Mouse (Mus musculus) thymus, adult 2 months (tissue): ENCODE measurements around the gene Arhgef6. TPM values are rescaled to one million over a fixed set of nuclear protein-coding genes. Genes with fewer than 3 reads are reported as not detected.

ENCODE experiments used
- DNase-seq: peaks from one replicate; pipeline ENCODE4 v3.0.0; 2021
- H3K27ac ChIP-seq: fragments of 200-500 bp; 2 replicates; pipeline ENCODE4 v1.5.1; 2012; ENCODE audit warnings: low read length, control low read depth; ENCODE audit not compliant: control insufficient read depth, insufficient read depth
- H3K27me3 ChIP-seq: fragments of 200-500 bp; 2 replicates; pipeline ENCODE4 v1.6.1; 2012; ENCODE audit warnings: mild to moderate bottlenecking, low read length, moderate library complexity, mixed read lengths; ENCODE audit not compliant: control insufficient read depth, insufficient read depth
- H3K36me3 ChIP-seq: fragments of 200-500 bp; 2 replicates; pipeline ENCODE4 v1.6.1; 2012; ENCODE audit warnings: mild to moderate bottlenecking, low read length, moderate library complexity; ENCODE audit not compliant: control insufficient read depth, insufficient read depth
- H3K4me1 ChIP-seq: fragments of 200-500 bp; replicated peaks from 2 replicates; pipeline ENCODE4 v1.6.1; 2012; ENCODE audit warnings: low read length; ENCODE audit not compliant: control insufficient read depth, insufficient read depth
- H3K4me3 ChIP-seq: fragments of 200-500 bp; 2 replicates; pipeline ENCODE4 v1.5.1; 2012; ENCODE audit warnings: mild to moderate bottlenecking, low read length, control low read depth, moderate library complexity; ENCODE audit not compliant: control insufficient read depth, insufficient read depth
- CTCF ChIP-seq: fragments of 200-500 bp; IDR thresholded peaks from 2 replicates; pipeline ENCODE4 v1.5.1; 2012; ENCODE audit warnings: mild to moderate bottlenecking, control low read depth, low read length, moderate library complexity, borderline replicate concordance; ENCODE audit not compliant: control insufficient read depth, poor library complexity, insufficient read depth; ENCODE audit errors: extremely low read depth
- POLR2A ChIP-seq: fragments of 200-500 bp; IDR thresholded peaks from 2 replicates; pipeline ENCODE4 v1.6.1; 2012; ENCODE audit warnings: mild to moderate bottlenecking, low read length, control low read depth, moderate library complexity; ENCODE audit not compliant: control insufficient read depth, poor library complexity, insufficient read depth; ENCODE audit errors: extremely low read depth
- WGBS: fragments of 180-500 bp; shearing (Covaris S2); methylation state at CpG from one replicate; pipeline ENCODE4 v1.1.7; 2018; 5-methylcytosine and 5-hydroxymethylcytosine counted together
- polyA plus RNA-seq: library from polyadenylated mRNA; depleted of rRNA; stranded (reverse); fragments of >200 nt; gene quantifications from 2 replicates; pipeline ENCODE4 v1.2.3, GENCODE M21; 2012

Gene Arhgef6
- polyA plus RNA-seq, 1 experiment, result 78.3 TPM

GRCm38 (mm10) chrX:57233596-57233995 lies 104.9 kb downstream of the Arhgef6 start:
- Histone ChIP-seq H3K4me3 (no peak overlapping the region), H3K4me1 (no peaks in the 10 kb centered on the region), H3K27ac (no peak overlapping the region), H3K36me3 (peaks cover 18% of the 10 kb centered on the region), H3K27me3 (no peaks in the 10 kb centered on the region)
- TF ChIP-seq POLR2A, result no peak
- no peak for TF ChIP-seq CTCF
- WGBS, result 89% methylated on average over 2 of the region's 2 CpGs
- no peak for DNase-seq

- TF ChIP-seq CTCF (no peak), POLR2A (no peak)
- Histone ChIP-seq H3K27ac (peak overlapping the region; percentile 99), H3K4me1 (peaks cover 8% of the 10 kb centered on the region), H3K27me3 (no peaks in the 10 kb centered on the region), H3K36me3 (peaks cover 6% of the 10 kb centered on the region; the same call in 1 of the 2 replicates), H3K4me3 (peak overlapping the region; percentile 52)
- DNase-seq, result peak; percentile 49
- 3% methylated on average over 2 of the region's 2 CpGs for WGBS
Measured at GRCm38 (mm10) chrX:57228178-57228577, 110.4 kb downstream of the Arhgef6 start.

GRCm38 (mm10) chrX:57223301-57223700 lies 115.2 kb downstream of the Arhgef6 start:
- no peak for DNase-seq
- H3K27me3 ChIP-seq, result no peaks in the 10 kb centered on the region
- H3K4me3 ChIP-seq, result no peak overlapping the region
- TF ChIP-seq POLR2A (no peak), CTCF (no peak)
- H3K36me3 ChIP-seq, result no peaks in the 10 kb centered on the region
- H3K27ac ChIP-seq, result no peak overlapping the region
- H3K4me1 ChIP-seq, result peaks cover 9% of the 10 kb centered on the region
- 94% methylated on average over 10 of the region's 10 CpGs for WGBS

DNA sequence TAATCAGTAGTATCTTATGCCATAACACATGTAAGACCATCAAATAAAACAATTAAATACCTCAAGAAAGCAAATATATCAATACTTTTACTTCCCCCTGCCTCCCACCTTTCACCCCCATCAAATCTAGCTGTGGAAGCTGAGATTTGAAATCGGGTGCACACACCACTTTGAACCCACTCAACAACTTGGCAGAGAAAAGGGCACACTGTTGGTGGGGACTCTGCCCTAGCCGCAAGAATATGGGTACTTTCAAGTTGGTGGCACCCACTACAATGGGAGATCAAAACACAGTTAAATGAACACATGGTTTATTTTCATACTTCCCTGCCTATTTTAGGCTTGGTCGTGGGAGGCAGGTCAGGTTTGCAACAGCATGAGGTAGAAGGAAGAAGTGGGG lies 116.6 kb downstream of the Arhgef6 start:
- peaks cover 5% of the 10 kb centered on the region; the same call in 1 of the 2 replicates for H3K4me1 ChIP-seq
- H3K27ac ChIP-seq, result no peak overlapping the region; the same call in 1 of the 2 replicates
- WGBS, result 33% methylated on average over 3 of the region's 3 CpGs
- no peak overlapping the region for H3K4me3 ChIP-seq
- H3K27me3 ChIP-seq, result no peaks in the 10 kb centered on the region
- DNase-seq, result peak; percentile 21
- H3K36me3 ChIP-seq, result no peaks in the 10 kb centered on the region
- TF ChIP-seq POLR2A (no peak), CTCF (no peak)

- DNase-seq, result no peak
- Histone ChIP-seq H3K4me3 (no peak overlapping the region), H3K36me3 (no peaks in the 10 kb centered on the region), H3K27ac (no peak overlapping the region), H3K27me3 (no peaks in the 10 kb centered on the region), H3K4me1 (peaks cover 3% of the 10 kb centered on the region; the same call in 1 of the 2 replicates)
- TF ChIP-seq CTCF (no peak), POLR2A (no peak)
- WGBS, result 99% methylated on average over 5 of the region's 5 CpGs
Measured at GRCm38 (mm10) chrX:57219563-57219962, 119.0 kb downstream of the Arhgef6 start.

- H3K27ac ChIP-seq, result 0 out of 2 replicates have a peak overlapping the region, but pooled peaks have one; percentile 33
- no peak for TF ChIP-seq POLR2A
- TF ChIP-seq CTCF, result no peak
- no peaks in the 10 kb centered on the region for H3K27me3 ChIP-seq
- no peak overlapping the region for H3K4me3 ChIP-seq
- WGBS, result 52% methylated on average over 5 of the region's 5 CpGs
- H3K36me3 ChIP-seq, result no peaks in the 10 kb centered on the region
- H3K4me1 ChIP-seq, result no peaks in the 10 kb centered on the region
- DNase-seq, result no peak
Measured at GRCm38 (mm10) chrX:57216271-57216670, 122.3 kb downstream of the Arhgef6 start.

GRCm38 (mm10) chrX:57215495-57215894 lies 123.0 kb downstream of the Arhgef6 start:
- TF ChIP-seq POLR2A (no peak), CTCF (no peak)
- Histone ChIP-seq H3K36me3 (no peaks in the 10 kb centered on the region), H3K4me3 (no peak overlapping the region), H3K4me1 (no peaks in the 10 kb centered on the region), H3K27ac (no peak overlapping the region), H3K27me3 (no peaks in the 10 kb centered on the region)
- DNase-seq, result no peak
- WGBS, result 94% methylated on average over 4 of the region's 4 CpGs
